Mouse (Mus musculus): ENCODE measurements around the gene Rrp7a. TPM values are rescaled to one million over a fixed set of nuclear protein-coding genes. Genes with fewer than 3 reads are reported as not detected.
A peak's percentile ranks its signal among the peaks of the same experiment; 100 is the strongest.

The Rrp7a gene
- total RNA-seq, 2 experiments from 2014 or later, result 147 to 159 TPM

DNA sequence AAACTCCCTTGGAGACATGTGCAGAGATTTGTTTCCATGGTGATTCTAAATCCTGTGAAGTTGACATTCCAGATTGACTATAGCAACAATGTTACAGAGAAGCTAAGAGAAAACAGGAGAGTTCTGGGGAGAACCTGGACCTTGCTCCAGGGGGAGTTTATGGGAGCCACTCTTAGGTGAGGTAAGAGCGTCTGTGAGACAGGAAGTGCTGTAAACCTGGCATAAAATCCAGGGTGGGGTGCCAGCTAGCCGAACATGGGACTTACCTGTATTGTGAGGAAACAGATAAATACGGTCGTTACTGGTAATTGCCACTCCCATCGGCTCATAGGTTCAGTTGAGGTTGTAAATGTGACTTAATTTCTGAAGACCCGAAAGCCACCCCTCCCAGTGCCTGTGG, 16.2 kb downstream of the Rrp7a start:
- TF ChIP-seq CTCF (IDR thresholded peaks at IDR 0.05), result no peak
- intact Hi-C loops (cut with DNase I), result no loop called here
- DNase-seq (ENCODE audit: extremely low spot score in 1 of 2, low spot score in 2 of 2), result no peak
- no peak overlapping the region for H3K4me3 ChIP-seq
- no peak overlapping the region for H3K27ac ChIP-seq

- DNase-seq (ENCODE audit: extremely low spot score in 1 of 2, low spot score in 2 of 2), result no peak
- Histone ChIP-seq H3K27ac (no peak overlapping the region), H3K4me3 (no peak overlapping the region)
- intact Hi-C loops (cut with DNase I), result no loop called here
- TF ChIP-seq CTCF (IDR thresholded peaks at IDR 0.05), result no peak
Observed at GRCm38 (mm10) chr15:83103111-83103510, 19.5 kb downstream of the Rrp7a start.

GRCm38 (mm10) chr15:83100332-83100662, 22.3 kb downstream of the Rrp7a start:
- Histone ChIP-seq H3K27ac (no peak overlapping the region), H3K4me3 (peak overlapping the region; percentile 49)
- intact Hi-C loops (cut with DNase I), result no loop called here
- no peak for DNase-seq (ENCODE audit: extremely low spot score in 1 of 2, low spot score in 2 of 2)
- no peak for TF ChIP-seq CTCF (IDR thresholded peaks at IDR 0.05)

DNA sequence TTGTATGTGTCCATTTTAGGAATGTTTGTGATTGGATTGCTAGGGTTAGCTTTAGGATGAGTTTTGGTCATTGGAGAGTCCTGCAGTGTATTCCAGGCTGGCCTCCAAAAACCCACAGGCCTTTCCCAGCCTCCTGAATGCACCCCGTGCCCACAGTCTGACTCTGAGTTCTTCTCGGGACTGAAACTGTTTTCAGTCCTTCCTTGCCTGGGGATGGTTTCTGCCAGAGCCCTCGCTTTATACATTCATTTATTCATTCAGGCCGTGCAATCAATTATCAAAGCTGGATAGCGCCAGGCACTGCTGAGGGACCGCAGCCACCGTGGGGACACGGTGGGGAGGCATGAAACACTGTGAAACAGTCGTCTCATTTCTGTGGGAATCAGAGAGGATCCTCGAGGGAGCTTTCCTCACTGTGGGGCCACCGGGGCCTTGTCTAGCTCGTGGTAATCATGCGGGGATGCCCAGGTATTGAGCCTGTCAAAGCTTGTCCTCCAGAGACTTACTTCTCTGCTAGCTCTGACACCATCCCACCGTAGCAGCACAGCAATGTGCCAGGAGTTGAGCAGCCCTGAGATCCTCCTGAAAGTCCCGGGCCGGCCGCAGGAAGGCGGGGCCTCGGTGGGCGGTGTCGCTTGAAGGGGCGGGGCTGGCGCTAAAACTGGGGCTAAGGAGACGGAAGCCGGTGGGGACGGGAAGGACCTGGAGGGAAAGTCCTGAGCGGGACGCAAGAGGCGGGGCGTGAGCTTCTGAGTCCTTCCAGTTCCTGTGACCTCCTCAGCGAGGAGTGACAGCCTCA, 22.9 kb downstream of the Rrp7a start:
- intact Hi-C loops (cut with DNase I), result no loop called here
- no peak overlapping the region for H3K27ac ChIP-seq
- peak; percentile 49 to 57 for DNase-seq (ENCODE audit: extremely low spot score in 1 of 2, low spot score in 2 of 2)

GRCm38 (mm10) chr15:83095950-83096349, 26.7 kb downstream of the Rrp7a start:
- H3K4me3 ChIP-seq, result no peak overlapping the region
- no peak for DNase-seq (ENCODE audit: extremely low spot score in 1 of 2, low spot score in 2 of 2)
- intact Hi-C loops (cut with DNase I), result no loop called here
- peak; percentile 24 for TF ChIP-seq CTCF (IDR thresholded peaks at IDR 0.05)
- H3K27ac ChIP-seq, result no peak overlapping the region

More for the DNA sequence above, 22.9 kb downstream of the Rrp7a start:
- H3K4me3 ChIP-seq, result peak overlapping the region; percentile 49
- TF ChIP-seq CTCF (IDR thresholded peaks at IDR 0.05), result no peak

GRCm38 (mm10) chr15:83093687-83094086, 28.9 kb downstream of the Rrp7a start:
- Histone ChIP-seq H3K4me3 (no peak overlapping the region), H3K27ac (no peak overlapping the region)
- DNase-seq (ENCODE audit: extremely low spot score in 1 of 2, low spot score in 2 of 2), result no peak
- intact Hi-C loops (cut with DNase I), result no loop called here
- no peak for TF ChIP-seq CTCF (IDR thresholded peaks at IDR 0.05)

DNA sequence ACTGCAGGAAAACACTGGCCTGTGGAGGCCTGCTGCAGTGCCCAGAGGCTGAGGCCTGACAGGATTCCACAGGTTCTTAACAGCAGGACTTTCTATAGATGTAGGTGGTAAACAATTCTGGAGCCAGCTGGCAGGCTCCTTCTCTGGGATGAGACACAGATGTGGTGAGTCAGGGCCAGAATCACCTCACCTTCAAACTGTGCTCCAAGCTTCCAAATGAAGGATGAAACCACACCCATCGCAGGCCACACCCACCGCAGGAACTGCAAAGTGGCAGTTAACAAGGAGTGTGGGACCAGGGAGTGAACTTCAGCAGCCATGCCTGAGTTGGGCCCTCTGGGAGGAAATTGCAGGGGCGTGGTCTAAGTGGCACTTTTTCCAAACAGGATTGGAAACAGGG, 31.7 kb downstream of the Rrp7a start:
- TF ChIP-seq CTCF (IDR thresholded peaks at IDR 0.05), result no peak
- Histone ChIP-seq H3K27ac (no peak overlapping the region), H3K4me3 (no peak overlapping the region)
- intact Hi-C loops (cut with DNase I), result no loop called here
- DNase-seq (ENCODE audit: extremely low spot score in 1 of 2, low spot score in 2 of 2), result no peak

DNA sequence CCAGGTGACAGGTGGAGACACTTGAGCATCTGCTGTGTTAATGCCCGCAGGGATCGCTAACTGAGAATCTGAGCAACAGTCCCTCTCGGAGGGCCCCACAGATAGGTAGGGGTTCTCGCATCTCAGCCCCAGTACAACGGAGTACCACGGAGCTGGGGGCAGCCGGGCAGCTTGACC, 33.3 kb downstream of the Rrp7a start, which contains the start of gene Serhl:
TSS of gene Serhl (plus strand) at position 78 of the 177 bp plus-strand sequence.
- TF ChIP-seq CTCF (IDR thresholded peaks at IDR 0.05), result no peak
- intact Hi-C loops (cut with DNase I), result no loop called here
- DNase-seq (ENCODE audit: extremely low spot score in 1 of 2, low spot score in 2 of 2), result no peak
- no peak within 1 kb of the TSS for H3K4me3 ChIP-seq
- H3K27ac ChIP-seq, result no peak within 1 kb of the TSS

DNA sequence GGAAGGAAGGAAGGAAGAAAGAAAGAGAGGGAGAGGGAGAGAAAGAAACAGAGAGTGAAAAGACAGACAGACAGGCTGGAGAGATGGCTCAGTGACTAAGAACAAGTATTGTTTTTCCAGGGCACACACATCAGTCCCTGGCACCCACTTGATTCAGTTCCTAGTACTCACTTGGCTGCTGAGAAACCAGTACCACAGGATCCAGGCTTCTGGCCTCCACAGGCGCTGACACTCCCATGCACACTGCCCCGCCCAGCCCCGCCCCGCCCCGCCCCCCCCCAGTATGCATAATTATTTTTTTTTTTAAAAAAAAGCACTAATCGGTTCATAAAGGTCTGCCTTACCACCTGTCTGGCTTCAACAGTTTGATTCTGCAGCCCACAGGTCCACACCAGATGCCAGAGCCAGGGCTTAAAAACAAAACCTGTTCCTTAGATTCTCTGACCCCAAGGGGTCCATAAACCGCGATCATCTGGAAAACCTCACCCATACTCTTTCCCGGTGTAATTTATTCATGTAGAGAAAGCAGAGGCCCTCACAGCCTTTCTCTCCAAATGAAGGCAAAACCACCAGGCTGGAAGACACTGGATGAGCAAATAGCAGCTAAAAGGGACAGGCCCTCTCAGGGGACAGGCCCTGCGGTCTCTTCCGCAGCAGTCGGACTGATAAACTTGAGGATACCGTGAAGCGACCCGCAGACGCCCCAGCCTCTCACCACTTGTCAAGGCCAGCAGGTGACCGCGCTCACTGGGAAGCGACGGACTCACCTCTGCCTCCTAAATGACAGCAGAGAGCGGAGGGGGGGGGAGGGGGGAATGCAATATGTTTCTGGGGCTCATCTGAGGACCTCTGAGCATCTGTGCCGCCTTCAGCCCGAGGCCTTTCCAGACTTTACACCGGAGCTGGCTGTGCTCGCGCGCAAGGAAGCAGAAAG, 33.8 kb downstream of the Rrp7a start:
- Histone ChIP-seq H3K27ac (no peak overlapping the region), H3K4me3 (no peak overlapping the region)
- no peak for TF ChIP-seq CTCF (IDR thresholded peaks at IDR 0.05)
- no peak for DNase-seq (ENCODE audit: extremely low spot score in 1 of 2, low spot score in 2 of 2)
- intact Hi-C loops (cut with DNase I), result no loop called here

DNA sequence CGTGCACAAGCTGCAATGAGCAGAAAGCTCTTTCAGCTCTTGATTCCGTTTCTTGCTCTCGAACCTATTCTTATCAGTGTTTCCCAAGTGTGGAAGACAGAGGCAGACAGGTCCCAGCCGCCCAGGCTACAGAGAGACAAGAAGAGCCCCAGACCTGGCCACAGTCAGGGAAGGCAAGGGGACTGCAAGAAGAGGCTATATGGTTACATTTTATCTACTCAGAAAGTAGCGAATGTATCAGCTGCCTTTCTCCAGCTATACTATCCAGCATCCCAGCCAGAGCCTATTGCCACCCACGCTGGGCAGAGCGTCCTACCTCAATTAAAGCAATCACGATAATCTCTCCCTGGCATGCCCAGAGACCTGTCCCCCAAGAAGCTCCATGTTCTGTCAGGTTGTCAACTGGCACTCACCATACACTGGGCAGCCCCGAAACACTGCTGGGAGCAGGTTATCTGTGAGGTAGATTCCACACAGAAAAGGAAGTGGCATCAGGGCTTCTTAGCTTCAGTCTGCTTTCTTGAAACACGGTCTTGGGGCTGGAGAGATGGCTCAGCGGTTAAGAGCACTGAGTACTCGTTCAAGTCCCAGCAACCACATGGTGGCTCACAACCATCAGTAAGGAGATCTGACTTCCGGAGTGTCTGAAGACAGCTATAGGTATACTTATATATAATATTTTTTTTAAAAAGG, 35.8 kb downstream of the Rrp7a start:
- Histone ChIP-seq H3K27ac (no peak overlapping the region), H3K4me3 (no peak overlapping the region)
- no peak for TF ChIP-seq CTCF (IDR thresholded peaks at IDR 0.05)
- intact Hi-C loops (cut with DNase I), result no loop called here
- DNase-seq (ENCODE audit: extremely low spot score in 1 of 2, low spot score in 2 of 2), result no peak

GRCm38 (mm10) chr15:83085901-83086300, 36.7 kb downstream of the Rrp7a start:
- no peak overlapping the region for H3K27ac ChIP-seq
- DNase-seq (ENCODE audit: extremely low spot score in 1 of 2, low spot score in 2 of 2), result peak in 1 of 2 experiments; percentile 39
- H3K4me3 ChIP-seq, result no peak overlapping the region
- intact Hi-C loops (cut with DNase I), result no loop called here
- peak; percentile 78 for TF ChIP-seq CTCF (IDR thresholded peaks at IDR 0.05)

GRCm38 (mm10) chr15:83084022-83084640, 38.5 kb downstream of the Rrp7a start:
- peak; percentile 24 to 51 for DNase-seq (ENCODE audit: extremely low spot score in 1 of 2, low spot score in 2 of 2)
- Histone ChIP-seq H3K4me3 (no peak overlapping the region), H3K27ac (no peak overlapping the region)
- no peak for TF ChIP-seq CTCF (IDR thresholded peaks at IDR 0.05)
- intact Hi-C loops (cut with DNase I), result no loop called here
